Mouse (Mus musculus): Measurements from ENCODE around the gene Grid1.

DNA sequence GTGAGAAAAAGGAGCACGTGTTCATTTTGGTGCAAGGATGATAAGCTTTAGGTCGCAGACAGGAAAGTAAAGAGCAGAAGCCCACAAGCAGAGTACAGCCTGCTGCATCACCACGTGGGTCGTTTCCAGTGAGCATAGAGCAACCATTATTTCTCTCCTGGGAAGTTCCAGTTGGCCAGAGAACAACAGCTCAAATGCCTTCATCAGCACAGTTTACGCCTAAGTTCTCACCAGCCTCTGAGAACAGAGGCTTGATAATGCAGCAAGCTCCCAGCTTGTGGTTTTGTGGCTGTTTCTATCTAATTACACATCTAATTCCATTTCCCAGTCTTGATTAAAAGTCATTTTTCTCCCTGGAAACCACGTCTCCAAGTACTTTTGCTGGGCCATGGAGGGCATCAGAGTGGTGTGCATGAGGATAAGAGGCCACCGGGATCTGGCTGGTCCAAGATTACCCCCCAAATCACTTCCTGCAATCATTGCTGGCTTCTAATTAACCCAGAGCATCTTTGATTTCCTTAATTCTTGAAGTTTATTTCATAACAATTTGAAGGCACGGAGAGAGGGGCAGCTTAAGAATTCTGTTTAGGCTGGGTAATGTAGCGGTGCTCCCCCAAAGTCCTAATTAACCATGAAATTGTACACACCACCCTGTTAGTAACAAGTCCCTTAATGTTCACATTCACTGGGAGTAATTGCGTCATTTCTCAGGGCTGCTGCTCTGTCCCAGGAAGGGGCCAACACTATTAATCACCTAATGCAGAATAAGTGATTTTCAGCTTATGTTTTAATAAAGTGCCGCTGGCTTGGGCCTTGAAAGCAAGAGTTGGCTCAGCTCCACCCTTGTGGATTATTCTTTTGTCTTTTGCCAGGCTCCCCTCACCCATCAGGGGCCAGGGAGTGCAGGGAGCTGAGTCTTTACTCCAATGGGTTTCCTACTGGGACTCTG lies 292.7 kb downstream of the Grid1 start:
- TF ChIP-seq CTCF (IDR thresholded peaks at IDR 0.05; ENCODE audit: borderline replicate concordance, insufficient read depth, low read length) (no peak), POLR2A (IDR thresholded peaks at IDR 0.05; ENCODE audit: low read depth, low read length) (no peak)

Data from embryonic fibroblast, embryonic 13.5 days (primary cell).